Mouse (Mus musculus): ENCODE results near the gene Vmn1r1. TPM values are rescaled to one million over a fixed set of nuclear protein-coding genes. Genes with fewer than 3 reads are reported as not detected.

Gene Vmn1r1
- polyA plus RNA-seq, 1 experiment from 2014 or later, result not detected

DNA sequence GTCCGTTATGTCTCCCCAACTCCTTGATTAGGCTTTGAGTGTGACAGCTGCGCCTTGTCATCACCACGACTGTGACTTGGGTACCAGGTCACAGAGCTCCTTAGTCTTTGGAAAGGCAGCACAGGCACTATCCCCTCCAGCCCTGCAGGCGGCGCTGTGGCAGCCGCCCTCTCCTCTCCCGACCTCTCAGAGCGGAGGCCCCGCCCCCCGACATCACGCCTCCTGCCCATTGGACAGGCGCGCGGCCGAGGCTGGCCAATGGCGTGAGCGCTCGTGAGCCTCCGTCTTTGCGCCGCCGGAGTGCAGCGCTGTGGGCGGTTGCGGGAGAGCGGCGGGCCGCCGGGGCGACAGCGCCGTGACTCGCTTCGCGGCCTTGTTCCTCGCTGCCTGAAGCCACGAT, 39.8 kb downstream of the Vmn1r1 start, which contains the start of gene Srp9:
Gene Srp9, plus strand, starts transcription at position 232 of the 400 bp plus-strand sequence.
- H3K27me3 ChIP-seq (replicated peaks), result no peaks in the 10 kb centered on the region
- peak; percentile 99 for ATAC-seq (replicated peaks)
- H3K4me1 ChIP-seq, result peaks cover 29% of the 10 kb centered on the region
- WGBS, result under 1% methylated on average over 37 of the region's 37 CpGs
- H3K9ac ChIP-seq, result peak within 1 kb of the TSS; percentile 65
- peak within 1 kb of the TSS; percentile 79 for H3K27ac ChIP-seq
- peak within 1 kb of the TSS; percentile 88 for H3K4me3 ChIP-seq
- peaks cover 4% of the 10 kb centered on the region; the same call in 1 of the 2 replicates for H3K36me3 ChIP-seq (replicated peaks)
- peak within 1 kb of the TSS; percentile 64 for H3K4me2 ChIP-seq
- no peaks in the 10 kb centered on the region for H3K9me3 ChIP-seq

- no peak overlapping the region for H3K4me2 ChIP-seq
- no peak for ATAC-seq (replicated peaks)
- H3K27ac ChIP-seq, result no peak overlapping the region
- peaks cover 24% of the 10 kb centered on the region for H3K4me1 ChIP-seq
- no peaks in the 10 kb centered on the region for H3K9me3 ChIP-seq
- WGBS, result 83% methylated on average over 4 of the region's 4 CpGs
- no peaks in the 10 kb centered on the region for H3K36me3 ChIP-seq (replicated peaks)
- no peaks in the 10 kb centered on the region for H3K27me3 ChIP-seq (replicated peaks)
- H3K9ac ChIP-seq, result no peak overlapping the region
- H3K4me3 ChIP-seq, result no peak overlapping the region
Measured at GRCm38 (mm10) chr1:182122413-182122812, 41.9 kb downstream of the Vmn1r1 start.

- no peak overlapping the region for H3K9ac ChIP-seq
- H3K27me3 ChIP-seq (replicated peaks), result no peaks in the 10 kb centered on the region
- no peak overlapping the region for H3K4me3 ChIP-seq
- H3K4me2 ChIP-seq, result no peak overlapping the region
- no peak overlapping the region for H3K27ac ChIP-seq
- peaks cover 8% of the 10 kb centered on the region for H3K4me1 ChIP-seq
- H3K9me3 ChIP-seq, result no peaks in the 10 kb centered on the region
- WGBS, result 51% methylated on average over 7 of the region's 7 CpGs
- ATAC-seq (replicated peaks), result peak; percentile 56; the same call in 1 of the 2 replicates
- no peaks in the 10 kb centered on the region for H3K36me3 ChIP-seq (replicated peaks)
Measured at GRCm38 (mm10) chr1:182115651-182116408, 48.5 kb downstream of the Vmn1r1 start.

- no peak; the same call in 1 of the 2 replicates for ATAC-seq (replicated peaks)
- Histone ChIP-seq H3K27ac (no peak overlapping the region), H3K4me1 (peaks cover 8% of the 10 kb centered on the region), H3K27me3 (replicated peaks) (no peaks in the 10 kb centered on the region), H3K9ac (no peak overlapping the region), H3K9me3 (no peaks in the 10 kb centered on the region), H3K4me3 (no peak overlapping the region), H3K4me2 (no peak overlapping the region), H3K36me3 (replicated peaks) (no peaks in the 10 kb centered on the region)
- 28% methylated on average over 5 of the region's 5 CpGs for WGBS
Measured at GRCm38 (mm10) chr1:182115197-182115596, 49.1 kb downstream of the Vmn1r1 start.

- Histone ChIP-seq H3K9ac (no peak overlapping the region), H3K27me3 (replicated peaks) (no peaks in the 10 kb centered on the region), H3K9me3 (no peaks in the 10 kb centered on the region), H3K4me3 (no peak overlapping the region), H3K36me3 (replicated peaks) (no peaks in the 10 kb centered on the region), H3K27ac (no peak overlapping the region), H3K4me2 (no peak overlapping the region), H3K4me1 (peaks cover 8% of the 10 kb centered on the region)
- no peak for ATAC-seq (replicated peaks)
- 32% methylated on average over 19 of the region's 19 CpGs for WGBS
Measured at GRCm38 (mm10) chr1:182113587-182114500, 50.4 kb downstream of the Vmn1r1 start.

GRCm38 (mm10) chr1:182113131-182113530, 51.2 kb downstream of the Vmn1r1 start:
- H3K4me3 ChIP-seq, result no peak overlapping the region
- no peak overlapping the region for H3K4me2 ChIP-seq
- H3K27ac ChIP-seq, result no peak overlapping the region
- WGBS, result 87% methylated on average over 11 of the region's 11 CpGs
- ATAC-seq (replicated peaks), result no peak
- no peaks in the 10 kb centered on the region for H3K36me3 ChIP-seq (replicated peaks)
- no peaks in the 10 kb centered on the region for H3K27me3 ChIP-seq (replicated peaks)
- no peaks in the 10 kb centered on the region for H3K9me3 ChIP-seq
- peaks cover 8% of the 10 kb centered on the region for H3K4me1 ChIP-seq
- no peak overlapping the region for H3K9ac ChIP-seq

DNA sequence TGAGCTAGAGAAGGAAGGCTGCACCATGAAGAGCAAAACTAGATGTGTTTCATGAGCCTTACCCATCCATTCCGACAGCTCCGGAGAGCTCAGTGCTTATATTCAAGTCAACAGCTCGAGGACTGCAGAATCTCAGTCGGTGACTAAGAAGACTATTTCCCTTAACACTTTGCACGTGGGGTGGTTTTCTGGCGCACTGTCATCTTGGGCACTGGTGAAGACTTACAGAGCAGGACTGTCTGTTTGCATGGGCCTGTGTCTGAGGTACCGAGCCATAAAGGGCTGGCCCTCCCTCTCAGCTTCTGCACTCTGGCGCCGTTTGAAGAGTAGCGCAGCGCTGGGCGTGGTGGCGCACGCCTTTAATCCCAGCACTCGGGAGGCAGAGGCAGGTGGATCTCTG, 51.9 kb downstream of the Vmn1r1 start:
- Histone ChIP-seq H3K4me3 (no peak overlapping the region), H3K4me2 (no peak overlapping the region), H3K36me3 (replicated peaks) (no peaks in the 10 kb centered on the region), H3K27ac (no peak overlapping the region), H3K4me1 (peaks cover 8% of the 10 kb centered on the region), H3K27me3 (replicated peaks) (no peaks in the 10 kb centered on the region), H3K9ac (no peak overlapping the region), H3K9me3 (no peaks in the 10 kb centered on the region)
- 93% methylated on average over 15 of the region's 15 CpGs for WGBS
- no peak for ATAC-seq (replicated peaks)

DNA sequence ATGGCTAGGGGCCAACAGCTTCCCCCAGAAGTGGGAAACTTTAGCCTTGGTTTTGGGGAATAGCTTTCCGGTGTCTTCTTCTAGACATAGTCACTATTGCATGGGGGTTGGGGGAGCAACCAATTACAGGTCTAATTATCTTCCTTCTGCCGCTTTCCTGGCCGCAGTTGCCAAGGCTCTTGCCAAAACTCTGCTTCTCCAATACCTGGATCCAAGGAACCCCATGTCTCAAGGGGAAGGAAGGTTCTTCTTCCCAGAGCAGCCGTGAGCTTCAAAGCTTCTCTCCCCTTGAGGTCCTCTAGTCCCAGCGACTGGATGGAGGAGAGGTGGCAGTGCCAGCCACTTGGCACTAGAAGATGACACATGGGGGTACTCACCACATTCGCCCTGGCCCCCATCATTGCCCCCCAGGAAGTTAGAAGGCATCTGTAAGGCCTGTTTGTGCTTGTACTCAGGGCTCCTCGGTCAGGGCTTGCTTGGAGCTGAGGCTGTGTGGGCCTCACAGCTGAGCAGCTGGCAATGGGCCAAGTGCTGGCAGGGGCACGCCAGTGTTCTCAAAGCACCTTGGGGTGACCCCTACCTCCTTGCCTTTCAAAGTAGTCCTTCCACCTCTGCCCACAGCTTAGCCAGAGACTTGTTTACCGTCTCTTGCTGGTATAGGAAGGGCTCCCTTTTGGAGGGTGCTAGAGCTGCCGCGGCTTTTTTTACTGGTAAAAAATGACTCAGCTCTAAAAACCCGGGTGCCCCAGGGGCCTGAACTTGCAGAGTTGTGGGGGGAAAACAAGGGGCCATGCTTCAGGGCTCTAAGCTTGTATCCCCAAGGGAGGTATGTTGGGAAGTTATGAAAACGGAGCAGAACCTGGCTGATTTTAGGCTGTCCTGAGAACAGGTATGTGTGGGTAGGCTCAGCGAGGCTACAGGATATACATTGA, 52.6 kb downstream of the Vmn1r1 start:
- H3K4me1 ChIP-seq, result peaks cover 8% of the 10 kb centered on the region
- H3K27ac ChIP-seq, result no peak overlapping the region
- H3K9me3 ChIP-seq, result no peaks in the 10 kb centered on the region
- no peaks in the 10 kb centered on the region for H3K36me3 ChIP-seq (replicated peaks)
- no peak overlapping the region for H3K9ac ChIP-seq
- no peaks in the 10 kb centered on the region for H3K27me3 ChIP-seq (replicated peaks)
- H3K4me3 ChIP-seq, result no peak overlapping the region
- H3K4me2 ChIP-seq, result no peak overlapping the region
- no peak for ATAC-seq (replicated peaks)
- WGBS, result 72% methylated on average over 14 of the region's 14 CpGs

GRCm38 (mm10) chr1:182110708-182111385, 53.4 kb downstream of the Vmn1r1 start:
- ATAC-seq (replicated peaks), result no peak
- no peak overlapping the region for H3K9ac ChIP-seq
- H3K4me1 ChIP-seq, result peaks cover 8% of the 10 kb centered on the region
- H3K4me3 ChIP-seq, result no peak overlapping the region
- no peaks in the 10 kb centered on the region for H3K36me3 ChIP-seq (replicated peaks)
- H3K27ac ChIP-seq, result no peak overlapping the region
- H3K9me3 ChIP-seq, result no peaks in the 10 kb centered on the region
- 75% methylated on average over 15 of the region's 15 CpGs for WGBS
- no peaks in the 10 kb centered on the region for H3K27me3 ChIP-seq (replicated peaks)
- H3K4me2 ChIP-seq, result no peak overlapping the region

DNA sequence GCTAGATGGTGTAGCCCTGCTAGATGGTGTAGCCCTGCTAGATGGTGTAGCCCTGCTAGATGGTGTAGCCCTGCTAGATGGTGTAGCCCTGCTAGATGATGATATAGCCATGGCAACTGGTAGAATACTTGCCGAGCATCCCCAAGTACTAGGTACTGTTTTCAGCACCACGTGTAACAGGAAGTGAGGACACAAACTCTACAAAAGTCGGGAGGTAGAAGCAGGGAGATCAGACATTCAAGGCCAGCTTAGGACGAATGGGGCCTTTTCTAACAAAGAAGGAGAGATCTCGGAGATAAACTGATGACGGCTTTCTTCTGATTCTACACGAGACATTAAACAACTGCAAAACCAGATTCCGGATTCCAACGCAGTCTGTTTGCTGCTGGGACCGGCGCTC, 54.1 kb downstream of the Vmn1r1 start:
- H3K4me1 ChIP-seq, result peaks cover 8% of the 10 kb centered on the region
- ATAC-seq (replicated peaks), result no peak
- 84% methylated on average over 11 of the region's 11 CpGs for WGBS
- H3K36me3 ChIP-seq (replicated peaks), result no peaks in the 10 kb centered on the region
- no peak overlapping the region for H3K4me3 ChIP-seq
- H3K9ac ChIP-seq, result no peak overlapping the region
- no peaks in the 10 kb centered on the region for H3K9me3 ChIP-seq
- H3K27me3 ChIP-seq (replicated peaks), result no peaks in the 10 kb centered on the region
- H3K27ac ChIP-seq, result no peak overlapping the region
- H3K4me2 ChIP-seq, result no peak overlapping the region

DNA sequence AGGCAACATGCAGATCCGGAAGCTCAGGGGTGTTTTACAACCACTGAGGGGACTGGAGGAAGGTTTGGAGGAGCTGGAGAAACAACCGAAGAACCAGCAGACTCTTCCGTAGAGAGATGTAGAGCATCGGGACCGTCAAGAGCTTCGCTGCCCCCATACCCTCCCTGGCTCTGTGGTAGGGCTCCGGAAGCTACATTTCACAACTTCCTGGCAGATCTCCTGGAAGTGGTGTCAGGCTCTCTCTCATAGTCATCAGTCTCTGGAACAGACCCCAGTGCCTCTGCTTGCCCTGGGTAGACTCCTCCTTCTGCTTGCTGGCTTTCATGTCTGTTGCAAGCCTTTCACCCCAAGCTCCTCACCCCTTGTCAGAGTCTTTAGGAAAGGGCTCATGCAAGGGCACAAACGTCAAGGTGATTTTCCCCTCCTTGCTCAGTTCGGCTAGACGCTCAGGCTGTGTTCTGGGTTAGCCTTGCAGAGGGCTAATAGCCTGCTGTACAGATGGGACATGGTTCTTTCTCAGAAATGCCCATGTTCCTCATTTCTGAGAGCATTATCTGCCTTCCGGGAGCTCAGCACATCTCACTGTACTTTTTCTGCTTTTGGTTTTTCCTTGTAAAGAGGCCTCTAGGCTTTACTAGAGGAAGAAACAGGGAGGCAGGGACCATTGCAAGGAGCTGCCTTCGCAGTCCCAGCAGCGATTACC, 55.7 kb downstream of the Vmn1r1 start:
- Histone ChIP-seq H3K9me3 (no peaks in the 10 kb centered on the region), H3K4me2 (no peak overlapping the region), H3K36me3 (replicated peaks) (no peaks in the 10 kb centered on the region), H3K27ac (no peak overlapping the region), H3K9ac (no peak overlapping the region), H3K27me3 (replicated peaks) (no peaks in the 10 kb centered on the region), H3K4me1 (peaks cover 1% of the 10 kb centered on the region; the same call in 1 of the 2 replicates), H3K4me3 (no peak overlapping the region)
- ATAC-seq (replicated peaks), result no peak
- WGBS, result 83% methylated on average over 13 of the region's 13 CpGs
